Mouse (Mus musculus): ENCODE measurements at regions not wholly inside any gene's neighbourhood (a gene's known extent, or its start where the extent isn't known, plus 50 kb on each side); places are given as distances from the start of the nearest gene placed in this dataset.

DNA sequence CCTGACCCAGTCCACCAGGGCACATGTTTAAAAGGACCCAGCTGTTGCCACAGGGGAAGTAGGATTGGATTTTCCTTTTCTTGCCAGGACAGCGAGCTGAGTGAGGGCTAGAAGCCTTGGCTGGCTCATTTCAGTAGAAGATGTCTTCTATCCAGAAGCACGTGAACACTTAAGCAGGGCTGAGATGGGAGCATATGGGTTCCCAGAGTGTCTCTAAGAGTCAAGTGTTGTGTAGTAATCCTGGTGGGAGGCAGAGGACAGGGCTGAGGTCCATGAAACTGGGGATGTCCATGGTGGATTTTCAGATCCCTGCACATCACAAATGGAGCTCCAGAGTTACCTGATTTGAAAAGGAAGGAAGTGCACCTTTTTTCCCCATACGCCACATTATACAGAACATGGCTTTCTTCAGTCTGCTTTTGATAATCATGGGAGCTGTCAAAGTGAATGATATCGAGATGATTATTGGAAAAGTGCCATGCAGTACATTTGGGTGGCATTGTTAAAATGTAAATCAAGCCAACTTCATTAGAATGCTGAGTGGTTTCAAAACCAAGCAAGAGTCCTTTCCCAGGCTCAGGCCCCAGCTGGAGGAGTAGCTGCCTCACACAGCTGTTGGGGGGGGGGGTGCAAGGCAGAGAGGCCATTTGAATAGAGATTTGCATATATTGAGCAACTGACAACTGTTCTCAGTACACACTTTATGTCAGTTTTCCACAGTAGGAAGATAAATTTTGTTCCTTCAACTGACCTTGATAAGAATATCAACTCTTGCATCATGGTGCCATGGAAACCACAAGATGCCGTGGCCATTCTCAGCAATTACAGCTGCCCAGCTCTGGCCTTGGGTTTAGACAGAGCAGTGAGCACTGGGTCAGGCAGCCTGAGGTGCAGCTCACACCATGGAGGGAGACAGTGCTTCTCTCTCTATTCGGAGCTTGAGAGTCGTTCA is 81.7 kb downstream of the Slc35b3 start:
- intact Hi-C loops (cut with DNase I): no loop called here
- peak in 1 of 2 experiments; percentile 11 for DNase-seq (ENCODE audit: low spot score in 2 of 2)

DNA sequence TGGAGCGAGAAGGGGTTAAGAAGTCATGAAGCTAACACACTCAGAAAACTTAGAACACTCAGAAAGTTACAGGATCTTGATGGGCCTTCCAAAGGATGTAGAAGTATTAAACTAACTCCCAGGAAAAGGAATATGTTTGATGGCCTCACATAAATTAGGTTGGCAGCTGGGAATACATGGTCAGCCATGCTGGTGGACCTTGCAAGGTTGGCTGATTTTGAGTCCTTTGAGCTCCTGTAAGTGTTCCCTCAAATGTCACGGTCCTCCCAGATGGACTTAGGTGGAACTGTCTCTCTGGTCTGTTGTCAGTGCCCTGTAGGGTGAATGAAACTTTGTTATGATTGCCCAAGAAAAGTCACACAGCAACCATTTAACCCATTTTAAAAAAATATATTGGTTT is 84.8 kb downstream of the Slc35b3 start:
- DNase-seq (ENCODE audit: low spot score in 2 of 2): no peak
- intact Hi-C loops (cut with DNase I): no loop called here

DNA sequence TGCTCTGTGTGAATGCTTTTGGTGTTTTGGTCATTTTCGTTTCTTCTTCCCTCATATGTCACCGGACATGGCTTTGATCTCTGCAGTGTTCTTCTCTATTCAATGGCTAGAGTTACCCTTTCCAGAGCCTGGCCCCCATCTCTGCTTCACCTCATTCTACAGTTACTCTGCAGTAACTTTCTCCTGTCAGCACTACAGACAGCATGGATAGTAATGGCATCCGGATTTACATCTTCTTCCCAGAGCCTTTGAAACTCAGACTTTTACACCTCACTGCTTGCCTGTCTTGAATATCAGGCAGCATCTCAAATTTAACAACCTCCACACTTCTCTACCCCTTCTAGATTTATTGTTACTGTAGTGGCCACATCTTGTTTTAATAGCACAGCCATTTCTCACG is 96.7 kb downstream of the Slc35b3 start:
- intact Hi-C loops (cut with DNase I): no loop called here
- DNase-seq (ENCODE audit: low spot score in 2 of 2): no peak

DNA sequence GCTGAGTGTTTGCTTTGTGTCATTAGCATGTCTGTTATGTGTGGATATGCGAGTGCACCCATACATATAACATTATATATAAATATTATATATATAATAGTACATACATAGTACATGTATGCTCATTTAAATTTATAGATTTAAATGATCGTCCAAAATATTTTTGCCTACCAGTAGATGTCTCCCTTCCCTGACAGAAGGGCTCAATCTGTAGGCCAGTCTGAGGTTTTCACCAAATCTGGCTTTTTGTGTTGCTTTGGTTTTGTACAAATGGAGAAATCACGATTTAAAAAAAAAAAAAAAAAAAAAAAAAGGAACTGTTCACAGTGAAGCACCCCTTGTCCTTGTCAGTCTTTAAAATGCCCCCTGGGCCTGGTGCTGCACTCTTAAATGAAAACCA is 104.9 kb downstream of the Slc35b3 start:
- DNase-seq (ENCODE audit: low spot score in 2 of 2): no peak
- intact Hi-C loops (cut with DNase I): loop anchor here (2.0 to 10.0 kb wide), 4 partner anchors 73 to 1899 kb away; no protein-coding TSS in a partner anchor

DNA sequence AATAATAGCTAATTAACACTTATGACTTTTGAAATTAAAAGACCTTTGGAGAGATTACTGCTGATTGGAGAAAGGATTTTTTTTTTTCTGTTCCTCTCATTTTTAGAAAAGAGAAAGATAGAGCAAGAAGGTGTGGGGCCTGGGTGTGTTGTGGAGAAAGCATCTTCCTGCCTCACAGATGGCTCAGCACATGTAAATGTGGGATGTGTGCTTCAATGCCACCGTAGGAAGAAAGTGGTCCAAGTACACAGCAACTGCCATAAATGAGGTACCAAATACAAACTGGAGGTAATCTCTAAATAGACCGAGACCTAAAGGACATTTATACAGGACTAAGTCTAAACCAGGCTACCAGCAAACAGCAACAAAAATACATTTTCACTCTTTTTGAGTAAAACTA is 105.7 kb downstream of the Slc35b3 start:
- intact Hi-C loops (cut with DNase I): loop anchor here (2.0 to 10.0 kb wide), 4 partner anchors 72 to 1900 kb away; no protein-coding TSS in a partner anchor
- no peak for DNase-seq (ENCODE audit: low spot score in 2 of 2)

DNA sequence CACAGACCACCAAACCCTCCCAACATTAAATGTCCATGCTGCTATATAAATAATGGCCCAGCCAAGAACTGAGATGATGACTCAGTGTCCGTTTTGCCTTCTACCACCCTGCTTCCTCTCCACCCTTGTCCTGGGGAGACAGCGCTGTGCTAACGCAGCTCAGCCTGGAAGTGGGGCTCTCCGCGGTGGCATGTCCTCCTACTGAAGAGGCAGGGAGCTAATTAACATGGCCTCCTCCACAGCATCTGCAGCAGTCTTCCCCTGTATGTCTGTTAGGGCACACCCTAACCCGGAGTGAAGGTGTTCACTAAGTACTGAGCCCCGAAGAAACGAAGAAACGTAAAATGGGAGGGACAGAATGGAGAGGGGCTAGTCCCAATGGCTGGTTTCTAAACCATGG is 107.8 kb downstream of the Slc35b3 start:
- intact Hi-C loops (cut with DNase I): loop anchor here (10.0 kb wide), 1 partner anchor 1902 kb away; no protein-coding TSS in a partner anchor
- peak; percentile 13 to 16 for DNase-seq (ENCODE audit: low spot score in 2 of 2)

DNA sequence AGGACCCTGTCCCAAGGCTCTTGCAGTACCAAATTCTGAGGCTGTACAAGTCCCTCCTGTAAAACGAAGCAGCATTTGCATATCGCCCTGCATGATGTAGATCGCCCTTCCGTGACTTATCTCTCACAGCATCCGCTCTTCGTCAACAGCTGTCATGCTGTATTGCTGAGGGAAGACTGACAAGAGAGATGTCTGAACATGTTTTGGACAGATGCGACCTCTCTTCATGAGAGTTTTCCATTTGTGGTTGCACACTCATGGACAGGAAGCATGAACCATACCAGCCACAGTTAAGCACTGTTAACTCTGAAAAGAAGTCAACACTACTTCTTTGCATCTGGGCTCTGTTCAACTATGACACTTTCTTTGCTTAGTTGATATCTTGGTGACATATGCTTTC is 108.9 kb downstream of the Slc35b3 start:
- intact Hi-C loops (cut with DNase I): loop anchor here (10.0 kb wide), 1 partner anchor 1903 kb away; no protein-coding TSS in a partner anchor
- no peak for DNase-seq (ENCODE audit: low spot score in 2 of 2)

DNA sequence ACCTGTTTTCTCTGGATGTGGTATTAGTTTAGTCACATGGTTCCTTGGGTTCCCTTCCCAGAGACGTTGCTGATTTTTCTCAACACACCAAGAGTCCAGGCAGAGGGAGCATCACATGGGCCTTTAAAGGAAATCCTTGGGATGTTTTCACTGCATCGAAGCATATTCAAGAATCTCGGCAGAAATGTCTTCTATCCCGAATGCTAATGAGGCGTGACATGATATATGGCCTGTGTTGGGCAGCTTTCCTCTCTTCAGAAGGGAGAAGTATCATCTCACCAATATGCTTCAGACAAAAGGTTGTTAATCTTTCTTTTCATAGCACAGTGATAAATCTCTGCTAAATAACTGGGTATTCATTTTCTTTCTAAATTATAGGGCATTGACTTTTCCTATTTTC is 122.4 kb downstream of the Slc35b3 start:
- intact Hi-C loops (cut with DNase I): no loop called here
- DNase-seq (ENCODE audit: low spot score in 2 of 2): no peak

DNA sequence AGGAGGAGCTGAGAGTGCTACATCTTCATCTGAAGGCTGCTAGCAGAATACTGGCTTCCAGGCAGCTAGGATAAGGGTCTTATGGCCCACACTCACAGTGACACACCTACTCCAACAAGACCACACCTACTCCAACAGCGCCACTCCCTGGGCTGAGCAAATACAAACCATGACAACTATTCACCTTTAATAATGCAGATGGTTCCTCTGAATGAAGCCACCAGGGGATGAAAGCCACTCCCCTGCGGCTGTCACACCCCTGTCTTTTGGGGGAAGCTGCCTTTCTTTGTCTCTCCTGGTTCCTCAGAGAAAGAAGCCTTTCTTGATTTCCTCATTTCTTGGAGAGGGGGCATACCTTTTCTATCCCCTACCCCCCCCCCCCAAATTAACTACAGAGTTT is 135.0 kb downstream of the Slc35b3 start:
- DNase-seq (ENCODE audit: low spot score in 2 of 2): no peak
- intact Hi-C loops (cut with DNase I): no loop called here

DNA sequence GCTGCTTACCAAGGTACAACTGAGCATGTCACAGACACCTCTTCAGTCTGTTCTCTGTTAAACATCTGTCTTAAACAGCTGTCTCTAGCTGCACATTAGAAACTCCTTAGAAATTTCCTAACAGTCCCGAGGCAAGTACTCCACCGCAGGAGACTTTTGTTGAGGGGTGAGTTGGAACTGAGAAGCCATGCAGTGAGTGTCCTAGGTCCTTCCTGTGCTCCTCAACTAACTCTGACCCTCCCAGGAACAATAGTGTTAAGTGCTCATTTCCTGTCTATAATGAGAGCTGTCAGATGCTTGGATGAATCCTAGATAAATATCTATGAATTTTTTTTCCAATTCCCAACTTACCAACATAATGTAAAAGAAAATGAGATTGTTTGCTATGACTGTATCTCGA is 141.1 kb downstream of the Slc35b3 start:
- intact Hi-C loops (cut with DNase I): no loop called here
- DNase-seq (ENCODE audit: low spot score in 2 of 2): no peak

DNA sequence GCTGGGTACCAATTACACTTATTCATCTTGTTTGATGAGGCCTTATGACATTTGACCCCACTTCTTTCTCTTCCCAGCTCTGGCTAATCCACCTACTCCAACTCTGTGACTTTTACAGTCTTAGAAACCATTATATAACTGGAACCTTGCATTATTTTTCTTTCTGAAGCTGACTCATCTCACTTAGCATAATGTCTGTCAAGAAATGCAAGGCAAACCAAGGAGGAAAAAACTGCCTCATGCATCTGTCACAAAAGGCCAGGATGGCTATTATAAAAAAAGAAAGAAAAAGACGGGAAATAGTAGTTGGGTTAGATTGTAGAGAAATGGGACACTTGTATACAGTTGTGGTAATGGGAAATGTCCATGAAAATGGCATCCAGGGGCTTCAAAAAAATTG is 141.9 kb downstream of the Slc35b3 start:
- intact Hi-C loops (cut with DNase I): no loop called here
- no peak for DNase-seq (ENCODE audit: low spot score in 2 of 2)

DNA sequence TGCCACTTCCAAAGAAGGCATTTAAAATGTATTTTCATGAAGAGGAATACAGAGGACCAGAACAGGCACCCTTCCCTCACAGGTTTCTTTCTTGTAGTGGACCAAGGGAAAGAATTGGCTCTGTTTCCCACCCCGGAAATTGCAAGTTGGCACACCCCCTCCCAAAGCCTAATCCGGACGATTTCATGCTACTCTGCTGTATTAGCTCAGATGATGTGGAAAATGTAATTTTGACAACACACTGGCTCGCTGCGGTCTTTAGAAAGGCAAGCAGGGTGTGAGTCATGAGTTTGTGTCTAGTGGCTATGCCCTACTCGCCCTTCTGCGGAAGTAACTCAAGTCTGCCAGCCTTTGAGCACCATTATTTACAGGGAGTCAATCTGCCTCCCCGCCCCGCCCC is 144.4 kb downstream of the Slc35b3 start:
- DNase-seq (ENCODE audit: low spot score in 2 of 2): no peak
- intact Hi-C loops (cut with DNase I): no loop called here

DNA sequence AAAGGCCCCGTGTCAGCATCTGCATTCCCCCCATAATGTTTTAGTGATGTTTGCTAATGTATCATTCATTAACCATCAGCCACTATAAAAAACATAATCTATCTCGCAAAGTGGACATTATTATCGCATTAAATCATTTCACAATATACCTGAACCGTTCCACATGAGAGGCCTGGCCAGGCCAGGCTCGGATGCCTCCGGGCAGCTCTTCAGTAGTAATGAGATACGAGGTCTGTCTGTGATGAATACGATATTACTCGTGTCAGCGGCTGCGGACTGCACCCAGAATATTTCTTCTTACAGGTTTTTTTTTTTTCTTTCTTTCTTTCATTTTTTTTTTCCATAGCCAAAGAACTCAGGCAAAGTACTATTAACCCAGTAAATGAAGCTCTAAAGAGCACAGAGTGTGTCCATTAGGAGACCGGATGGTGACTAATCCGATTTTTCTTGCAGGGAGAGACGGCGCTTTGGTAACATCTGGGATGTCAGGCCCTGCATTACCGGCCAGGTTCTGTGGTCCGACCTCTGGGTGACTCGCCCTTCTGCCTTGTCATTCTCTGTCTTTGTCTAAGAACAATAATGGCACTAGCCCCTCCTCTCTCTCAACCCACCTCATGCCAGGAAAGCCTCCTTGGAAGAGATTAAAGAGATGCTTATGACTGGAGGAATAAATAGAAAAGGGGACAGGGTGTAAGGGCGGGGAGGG is 145.5 kb downstream of the Slc35b3 start:
- DNase-seq (ENCODE audit: low spot score in 2 of 2): no peak
- intact Hi-C loops (cut with DNase I): no loop called here

DNA sequence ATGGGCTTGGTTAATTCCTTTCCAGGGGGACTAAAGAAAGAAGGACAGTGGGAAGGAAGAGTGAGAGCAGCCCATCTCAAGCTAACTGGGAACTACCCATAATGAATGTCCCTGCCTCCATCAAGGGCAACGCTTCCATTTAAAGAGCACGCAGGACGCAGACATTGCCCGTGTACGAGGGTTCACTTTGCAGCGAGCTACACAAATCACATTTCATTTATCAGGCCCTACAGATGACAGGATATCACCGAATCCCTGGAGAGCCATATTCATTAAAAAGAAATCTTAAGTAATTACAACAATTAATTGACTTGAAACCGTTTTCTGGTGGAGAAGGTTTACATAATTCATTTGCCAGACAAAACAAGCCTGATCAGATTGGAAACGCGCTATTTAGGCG is 139.7 kb upstream of the Eef1e1 start:
- DNase-seq (ENCODE audit: low spot score in 2 of 2): no peak
- intact Hi-C loops (cut with DNase I): no loop called here

DNA sequence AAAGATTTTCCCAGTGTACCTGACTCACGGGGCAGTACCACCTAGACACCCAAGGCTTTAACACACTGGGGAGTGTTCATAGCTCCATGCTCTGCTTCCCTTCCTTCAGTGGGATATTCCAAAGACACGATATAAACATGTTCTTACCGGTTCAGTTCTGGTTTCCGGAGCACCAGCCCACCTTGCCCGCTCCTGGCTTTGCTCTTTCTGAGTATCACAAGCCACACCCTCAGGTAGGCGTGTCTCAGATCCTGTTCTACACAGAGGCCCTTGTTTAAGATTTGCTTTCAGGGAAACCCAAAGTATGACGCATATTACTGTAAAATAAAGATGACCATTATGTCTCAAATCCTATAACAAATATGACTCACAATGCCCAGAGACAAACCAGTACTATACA is 134.6 kb upstream of the Eef1e1 start:
- no peak for DNase-seq (ENCODE audit: low spot score in 2 of 2)
- intact Hi-C loops (cut with DNase I): no loop called here

DNA sequence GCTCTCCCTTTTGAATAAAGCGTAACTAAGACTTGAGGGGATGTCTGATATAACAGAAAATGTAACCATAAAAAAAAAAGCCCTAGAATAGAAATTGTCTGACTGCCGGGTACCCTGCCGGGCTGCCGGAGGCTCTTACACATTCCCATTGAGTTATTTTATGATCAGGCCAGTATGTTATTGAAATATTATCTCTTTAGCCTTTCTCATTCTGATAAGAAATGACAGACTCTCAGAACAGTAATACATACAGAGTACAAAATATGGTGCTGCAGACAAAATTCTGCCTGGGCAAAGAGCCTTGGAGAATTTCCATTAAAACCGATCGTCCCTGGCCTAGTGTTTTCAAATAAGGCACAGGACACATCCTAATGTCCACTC is 121.8 kb upstream of the Eef1e1 start:
- intact Hi-C loops (cut with DNase I): no loop called here
- DNase-seq (ENCODE audit: low spot score in 2 of 2): no peak

DNA sequence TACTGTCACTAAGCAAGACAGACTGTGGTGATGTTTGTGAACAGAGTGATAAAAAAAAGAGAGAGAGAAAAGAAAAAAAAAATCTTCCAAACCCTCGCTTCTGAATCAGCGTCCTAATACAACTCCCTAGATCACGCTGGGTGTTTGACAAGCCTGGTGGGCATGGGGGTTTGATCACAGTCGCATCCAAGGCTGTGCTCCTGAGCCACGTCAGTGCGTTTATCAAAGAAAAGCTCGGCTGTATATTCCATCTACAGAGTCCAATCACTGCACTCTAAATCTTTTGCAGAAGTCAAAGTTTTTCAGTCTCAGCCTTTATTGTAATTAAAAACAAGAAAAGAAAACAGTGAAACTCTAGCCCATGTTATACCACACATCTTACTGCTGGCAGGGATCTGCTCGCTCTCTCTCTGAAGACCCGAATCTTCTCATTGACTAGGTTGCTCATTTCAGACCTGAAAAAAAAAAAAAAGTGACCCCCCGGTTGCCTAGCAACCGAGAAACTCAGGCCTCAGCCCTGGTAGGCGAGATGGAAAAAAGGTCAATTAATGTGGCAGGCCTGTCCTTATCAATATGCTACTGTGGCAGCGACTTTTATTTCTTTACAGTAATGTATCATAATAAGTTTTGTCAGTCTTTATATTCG is 121.2 kb upstream of the Eef1e1 start:
- intact Hi-C loops (cut with DNase I): no loop called here
- no peak for DNase-seq (ENCODE audit: low spot score in 2 of 2)

DNA sequence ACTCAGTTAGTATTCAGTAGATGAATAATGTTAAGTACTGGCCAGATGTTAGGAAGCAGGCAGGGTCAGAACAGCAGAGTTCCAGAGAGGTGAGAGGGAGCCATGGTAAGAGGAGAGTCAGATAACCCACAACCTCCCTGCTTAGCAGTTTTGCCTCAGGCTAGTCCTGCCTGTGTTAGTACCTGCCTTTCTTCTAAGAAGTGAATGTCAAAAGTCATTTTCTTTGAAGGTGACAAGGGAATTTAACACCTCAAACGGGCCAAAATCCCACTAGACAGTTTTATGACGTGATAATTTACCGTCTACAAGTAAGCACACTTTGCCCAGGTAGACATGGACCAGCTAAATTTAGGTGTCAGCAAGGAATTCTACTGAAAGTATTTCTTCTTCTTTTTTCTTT is 117.7 kb upstream of the Eef1e1 start:
- intact Hi-C loops (cut with DNase I): no loop called here
- DNase-seq (ENCODE audit: low spot score in 2 of 2): no peak

DNA sequence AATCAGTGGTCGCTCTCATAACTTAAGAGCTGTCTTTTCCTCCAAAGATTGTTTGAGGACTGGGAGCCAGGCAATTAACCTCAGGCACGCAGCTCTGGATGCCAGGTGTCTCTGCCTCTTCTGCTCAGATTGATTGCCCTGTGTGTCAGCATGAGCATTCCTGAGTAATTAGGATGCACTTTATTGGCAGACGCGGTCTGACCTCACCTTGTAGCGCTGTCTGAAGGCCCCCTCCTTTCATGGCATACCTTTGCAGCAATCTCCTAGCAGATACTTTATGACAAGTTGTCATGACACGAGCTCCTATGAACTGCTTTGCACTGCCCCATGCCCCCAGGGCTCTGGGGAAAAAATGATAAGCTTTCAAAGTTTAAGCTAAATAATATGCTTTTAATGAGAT is 114.1 kb upstream of the Eef1e1 start:
- DNase-seq (ENCODE audit: low spot score in 2 of 2): no peak
- intact Hi-C loops (cut with DNase I): no loop called here

DNA sequence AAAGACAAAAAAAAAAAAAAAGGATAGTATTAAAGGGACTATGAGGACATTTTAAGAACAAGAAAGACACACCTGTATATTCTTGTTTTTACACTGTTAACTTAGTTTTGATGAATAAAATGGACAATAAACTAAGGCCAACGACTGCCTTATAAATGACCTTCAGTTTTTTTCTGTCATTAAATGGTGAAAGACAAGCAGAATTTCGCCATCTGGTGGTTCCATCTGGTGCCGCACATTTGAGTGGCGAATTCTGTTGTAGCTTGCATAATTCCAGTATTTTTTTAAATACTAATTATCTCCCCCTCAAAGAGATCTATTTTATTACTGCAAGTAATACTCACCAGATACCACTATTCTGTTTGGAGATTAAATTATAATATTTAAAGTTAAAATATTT is 107.3 kb upstream of the Eef1e1 start:
- DNase-seq (ENCODE audit: low spot score in 2 of 2): no peak

More for the DNA sequence above, 107.3 kb upstream of the Eef1e1 start:
- intact Hi-C loops (cut with DNase I): no loop called here

Data from left cerebral cortex, postnatal 36 days (tissue).